Mouse (Mus musculus): ENCODE results near the gene Cstf2. TPM values are rescaled to one million over a fixed set of nuclear protein-coding genes. Genes with fewer than 3 reads are reported as not detected.
A peak's percentile ranks its signal among the peaks of the same experiment; 100 is the strongest.

Gene Cstf2
- polyA plus RNA-seq (2017; shearing (Covaris generic)), result 10 to 100 TPM; 29.5 to 32.8 TPM

GRCm38 (mm10) chrX:134058987-134059712 is at the start of gene Cstf2:
Gene Cstf2, plus strand, starts transcription at chrX:134059187.
- ATAC-seq, result peak; percentile 92

- peak; percentile 90 for ATAC-seq
These were observed 40.0 kb upstream of the Cstf2 start for GRCm38 (mm10) chrX:134019005-134019404.

- no peak for ATAC-seq
These were observed 38.3 kb upstream of the Cstf2 start for GRCm38 (mm10) chrX:134020664-134021063.

GRCm38 (mm10) chrX:134048994-134049393 is 10.0 kb upstream of the Cstf2 start:
- ATAC-seq, result no peak

- ATAC-seq, result no peak
These were observed 2.1 kb upstream of the Cstf2 start for GRCm38 (mm10) chrX:134056897-134057296.

GRCm38 (mm10) chrX:134058040-134058875 is 729 bp upstream of the Cstf2 start:
- no peak for ATAC-seq

GRCm38 (mm10) chrX:134059764-134060163 is 777 bp downstream of the Cstf2 start:
- peak; percentile 18 for ATAC-seq

GRCm38 (mm10) chrX:134085453-134085852 is 26.5 kb downstream of the Cstf2 start:
- no peak for ATAC-seq

- no peak for ATAC-seq
These were observed 43.7 kb downstream of the Cstf2 start for GRCm38 (mm10) chrX:134102641-134103040.

- peak; percentile 95 for ATAC-seq
These were observed 52.8 kb downstream of the Cstf2 start for GRCm38 (mm10) chrX:134111767-134112166.

GRCm38 (mm10) chrX:134116417-134116816 is 57.4 kb downstream of the Cstf2 start:
- ATAC-seq, result no peak

GRCm38 (mm10) chrX:134128549-134128948 is 69.6 kb downstream of the Cstf2 start:
- no peak for ATAC-seq

- no peak for ATAC-seq
These were observed 73.3 kb downstream of the Cstf2 start for GRCm38 (mm10) chrX:134132295-134132694.

- no peak for ATAC-seq
These were observed 74.8 kb downstream of the Cstf2 start for GRCm38 (mm10) chrX:134133821-134134220.

Other genes starting within 250 kb of the Cstf2 start
- not detected for gene Tnmd, start 208.2 kb upstream of the Cstf2 start, polyA plus RNA-seq (2017; shearing (Covaris generic))
- gene Tspan6, start 160.8 kb upstream of the Cstf2 start, polyA plus RNA-seq (2017; shearing (Covaris generic)), result 1 to 10 TPM; 5.8 to 6.0 TPM
- not detected for gene Srpx2, start 150.8 kb upstream of the Cstf2 start, polyA plus RNA-seq (2017; shearing (Covaris generic))
- gene Sytl4, start 77.4 kb upstream of the Cstf2 start, polyA plus RNA-seq (2017; shearing (Covaris generic)), result 1 to 10 TPM; 2.1 to 3.0 TPM
- 1 to 10 TPM in 1 of 2 experiments, under 1 TPM in 1; 0.77 to 2.6 TPM for gene Xkrx, start 102.9 kb downstream of the Cstf2 start, polyA plus RNA-seq (2017; shearing (Covaris generic))
- gene Arl13a, start 128.3 kb downstream of the Cstf2 start, polyA plus RNA-seq (2017; shearing (Covaris generic)), result not detected
- 1 to 10 TPM; 1.4 to 1.6 TPM for gene Nox1, start 162.8 kb downstream of the Cstf2 start, polyA plus RNA-seq (2017; shearing (Covaris generic))
- 10 to 100 TPM; 23.8 to 24.4 TPM for gene Trmt2b, start 217.8 kb downstream of the Cstf2 start, polyA plus RNA-seq (2017; shearing (Covaris generic))
- gene Tmem35a, start 236.0 kb downstream of the Cstf2 start, polyA plus RNA-seq (2017; shearing (Covaris generic)), result under 1 TPM in 1 of 2 experiments, not detected in 1; 0.16 TPM
- gene Cenpi, start 248.9 kb downstream of the Cstf2 start, polyA plus RNA-seq (2017; shearing (Covaris generic)), result 1 to 10 TPM; 3.8 to 7.1 TPM

Data from CD4-positive, CD25-positive, alpha-beta regulatory T cell, adult 4 months (primary cell).